Mouse (Mus musculus): ENCODE results near the gene Ccng2. TPM values are rescaled to one million over a fixed set of nuclear protein-coding genes. Genes with fewer than 3 reads are reported as not detected.

Gene Ccng2
- total RNA-seq, 2 experiments from 2014 or later = 49.1 to 58.5 TPM

Other genes starting within 250 kb of the Ccng2 start
- 1 to 10 TPM; 1.4 to 2.1 TPM for gene Sowahb, start 222.2 kb upstream of the Ccng2 start, total RNA-seq (2021)
- gene Sept11, start 173.8 kb upstream of the Ccng2 start, total RNA-seq (2021) = 100 to 1,000 TPM in 1 of 2 experiments, 10 to 100 TPM in 1; 98.9 to 113 TPM
- 100 to 1,000 TPM; 271 to 283 TPM for gene Ccni, start 60.8 kb upstream of the Ccng2 start, total RNA-seq (2021)
- gene 2010109A12Rik, start 60.7 kb upstream of the Ccng2 start, total RNA-seq (2021) = 1 to 10 TPM in 1 of 2 experiments, under 1 TPM in 1; 0.49 to 2.6 TPM